Mouse (Mus musculus) stomach, postnatal 0 days (tissue): ENCODE data around the gene Eif4g1.
A peak's percentile ranks its signal among the peaks of the same experiment; 100 is the strongest.

Experiments used
- CTCF ChIP-seq: IDR thresholded peaks from 2 replicates; pipeline ENCODE4 v1.5.1; 2016; ENCODE audit warnings: antibody characterized with exemption, low read depth, mild to moderate bottlenecking, moderate library complexity
- EP300 ChIP-seq: optimal IDR thresholded peaks from 2 replicates; pipeline ENCODE3; 2016; ENCODE audit warnings: antibody characterized with exemption

DNA sequence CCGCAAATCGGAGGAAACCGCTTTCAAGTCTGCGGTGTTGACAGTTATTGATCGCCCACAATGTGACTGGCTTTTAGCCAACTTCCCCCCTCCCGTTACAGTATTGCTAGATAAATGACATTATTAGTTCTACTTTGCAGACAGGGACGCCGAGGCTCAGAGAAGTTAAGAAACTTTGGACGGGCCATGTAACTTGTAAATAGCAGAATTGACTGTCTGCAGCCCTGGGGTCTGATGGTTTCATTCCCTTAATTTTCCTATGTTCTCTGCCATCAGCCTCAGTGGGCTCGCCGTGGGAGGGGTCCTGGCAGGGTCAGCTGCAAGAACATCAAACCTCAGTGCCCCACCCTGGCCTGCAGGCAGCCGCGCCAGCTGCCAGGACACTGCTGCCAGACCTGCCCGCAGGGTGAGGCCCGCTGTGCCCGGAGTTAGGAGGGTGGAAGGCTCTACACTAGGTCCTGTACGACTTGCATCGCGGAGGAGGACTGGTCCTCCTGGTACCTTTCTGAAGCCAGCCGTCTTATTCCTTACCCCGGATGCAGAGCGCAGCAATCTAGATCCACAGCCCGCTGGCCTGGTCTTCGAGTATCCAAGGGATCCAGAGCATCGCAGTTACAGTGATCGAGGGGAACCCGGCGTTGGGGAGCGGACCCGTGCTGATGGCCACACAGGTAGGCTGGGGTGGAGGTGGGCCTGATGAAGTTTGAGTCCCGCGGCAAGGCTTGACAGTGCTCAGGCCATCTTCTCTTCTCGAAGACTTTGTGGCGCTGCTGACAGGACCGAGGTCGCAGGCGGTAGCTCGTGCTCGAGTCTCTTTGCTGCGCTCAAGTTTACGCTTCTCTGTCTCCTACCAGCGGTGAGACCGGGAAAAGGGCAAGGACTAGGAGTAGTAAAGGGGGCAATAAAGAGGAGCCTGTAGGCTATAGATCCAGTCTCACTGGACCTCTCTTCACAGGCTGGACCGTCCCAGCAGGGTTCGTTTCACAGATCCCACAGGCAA is 65.9 kb downstream of the Eif4g1 start, which contains the start of gene Thpo:
- TF ChIP-seq CTCF (peak; percentile 28), EP300 (no peak)
